Comparison of ENCODE assay signal across 8 mouse cellular contexts in genomic region chr11:60536859-60537467, GRCm38 (mm10). TPM values are rescaled to one million over a fixed set of nuclear protein-coding genes. Genes with fewer than 3 reads are reported as not detected.
DNase-seq lines count a peak whose midpoint lies in the region; ATAC-seq and TF ChIP-seq lines count a peak whose summit lies in the region.

No protein-coding gene starts in this region.

- no peaks in the 10 kb centered on the region for H3K27me3 ChIP-seq in E14TG2a.4 (ENCODE audit: insufficient read depth, low read length)
- no peaks in the 10 kb centered on the region for H3K27me3 ChIP-seq in forebrain, embryonic 13.5 days
- no peaks in the 10 kb centered on the region for H3K27me3 ChIP-seq in liver, embryonic 16.5 days (ENCODE audit: control insufficient read depth, insufficient read depth, low read depth, low read length)
- H3K27me3 ChIP-seq in neural tube, embryonic 14.5 days (ENCODE audit: control insufficient read depth, insufficient read depth, low read length), result no peaks in the 10 kb centered on the region
- H3K27me3 ChIP-seq in testis, adult 2 months (ENCODE audit: control insufficient read depth, insufficient read depth, low read length), result no peaks in the 10 kb centered on the region

- H3K4me2 ChIP-seq in forebrain, embryonic 13.5 days, result peak overlapping the region; percentile 100
- peak overlapping the region; percentile 96 for H3K4me2 ChIP-seq in liver, embryonic 16.5 days (ENCODE audit: low read depth, low read length)
- H3K4me2 ChIP-seq in neural tube, embryonic 14.5 days (ENCODE audit: low read depth, low read length), result peak overlapping the region; percentile 99

- TF ChIP-seq CTCF in E14TG2a.4 (conservative IDR thresholded peaks at IDR 0.05; ENCODE audit: low read length), result no peak
- no peak for TF ChIP-seq CTCF in testis, adult 2 months (IDR thresholded peaks at IDR 0.05; ENCODE audit: control insufficient read depth, insufficient read depth, insufficient replicate concordance, low read depth, low read length)

- WGBS in forebrain, embryonic 13.5 days, result under 1% methylated on average over 37 of the region's 37 CpGs
- under 1% methylated on average over 37 of the region's 37 CpGs for WGBS in liver, embryonic 16.5 days (ENCODE audit: insufficient replicate concordance)
- WGBS in neural tube, embryonic 14.5 days, result 0% methylated on average over 37 of the region's 37 CpGs

- H3K4me1 ChIP-seq in E14TG2a.4 (replicated peaks; ENCODE audit: low read depth, low read length), result peaks cover 44% of the 10 kb centered on the region
- peaks cover 39% of the 10 kb centered on the region for H3K4me1 ChIP-seq in forebrain, embryonic 13.5 days
- H3K4me1 ChIP-seq in liver, embryonic 16.5 days (ENCODE audit: control insufficient read depth, low read depth, low read length), result peaks cover 21% of the 10 kb centered on the region
- peaks cover 37% of the 10 kb centered on the region for H3K4me1 ChIP-seq in neural tube, embryonic 14.5 days (ENCODE audit: control insufficient read depth, insufficient read depth, low read length)
- H3K4me1 ChIP-seq in testis, adult 2 months (ENCODE audit: control insufficient read depth, insufficient read depth, low read length), result peaks cover 22% of the 10 kb centered on the region

- DNase-seq in heart, postnatal 10 days, result peak; percentile 95 to 96
- peak; percentile 96 to 97 for DNase-seq in kidney, postnatal 4 days

- H3K4me3 ChIP-seq in E14TG2a.4 (replicated peaks; ENCODE audit: low read length), result peak overlapping the region; percentile 96
- peak overlapping the region; percentile 93 for H3K4me3 ChIP-seq in forebrain, embryonic 13.5 days
- H3K4me3 ChIP-seq in liver, embryonic 16.5 days (ENCODE audit: low read depth, low read length), result peak overlapping the region; percentile 96
- peak overlapping the region; percentile 97 for H3K4me3 ChIP-seq in neural tube, embryonic 14.5 days (ENCODE audit: low read depth, low read length)
- peak overlapping the region; percentile 90 for H3K4me3 ChIP-seq in testis, adult 2 months (ENCODE audit: control insufficient read depth, low read depth, low read length)

- peak overlapping the region; percentile 98 for H3K27ac ChIP-seq in forebrain, embryonic 13.5 days
- peak overlapping the region; percentile 99 for H3K27ac ChIP-seq in liver, embryonic 16.5 days (ENCODE audit: low read length)
- H3K27ac ChIP-seq in neural tube, embryonic 14.5 days (ENCODE audit: low read depth, low read length), result peak overlapping the region; percentile 96
- H3K27ac ChIP-seq in testis, adult 2 months (ENCODE audit: control insufficient read depth, insufficient read depth, low read depth, low read length), result peak overlapping the region; percentile 93

- H3K36me3 ChIP-seq in E14TG2a.4 (ENCODE audit: insufficient read depth, low read length), result peaks cover 31% of the 10 kb centered on the region
- H3K36me3 ChIP-seq in forebrain, embryonic 13.5 days (ENCODE audit: poor library complexity, severe bottlenecking), result peaks cover 3% of the 10 kb centered on the region
- H3K36me3 ChIP-seq in liver, embryonic 16.5 days (ENCODE audit: control insufficient read depth, insufficient read depth), result peaks cover 2% of the 10 kb centered on the region; the same call in 1 of the 2 replicates
- H3K36me3 ChIP-seq in neural tube, embryonic 14.5 days (ENCODE audit: control insufficient read depth, insufficient read depth, low read length), result 0 out of 2 replicates have a peak, but pooled peaks cover 1% of the 10 kb centered on the region
- H3K36me3 ChIP-seq in testis, adult 2 months (ENCODE audit: control insufficient read depth, insufficient read depth, low read length), result no peaks in the 10 kb centered on the region; the same call in 1 of the 2 replicates

- H3K9ac ChIP-seq in forebrain, embryonic 13.5 days, result peak overlapping the region; percentile 88
- H3K9ac ChIP-seq in liver, embryonic 16.5 days (ENCODE audit: low read depth, low read length), result peak overlapping the region; percentile 95
- peak overlapping the region; percentile 80 for H3K9ac ChIP-seq in neural tube, embryonic 14.5 days (replicated peaks; ENCODE audit: low read depth, low read length)

- intact Hi-C loops in heart, postnatal 10 days (cut with DNase I), result no loop called here

- peak; percentile 62 for TF ChIP-seq POLR2A in testis, adult 2 months (IDR thresholded peaks at IDR 0.05; ENCODE audit: control insufficient read depth, low read depth, low read length)

- ATAC-seq in cerebellum, adult (ENCODE audit: insufficient number of reproducible peaks, low FRiP score, low TSS enrichment), result peak; percentile 67
- peak; percentile 84 for ATAC-seq in forebrain, embryonic 13.5 days
- ATAC-seq in liver, embryonic 16.5 days (ENCODE audit: low read depth), result peak; percentile 66
- ATAC-seq in neural tube, embryonic 14.5 days (ENCODE audit: low read depth), result peak; percentile 82

- no peaks in the 10 kb centered on the region for H3K9me3 ChIP-seq in E14TG2a.4 (ENCODE audit: low read length)
- no peaks in the 10 kb centered on the region for H3K9me3 ChIP-seq in forebrain, embryonic 13.5 days (replicated peaks)
- no peaks in the 10 kb centered on the region for H3K9me3 ChIP-seq in liver, embryonic 16.5 days (replicated peaks; ENCODE audit: control insufficient read depth, low read length)
- no peaks in the 10 kb centered on the region for H3K9me3 ChIP-seq in neural tube, embryonic 14.5 days (ENCODE audit: control insufficient read depth, low read length)

RNA-seq across cellular contexts. Expression of gene Alkbh5, which starts 0.8 kb away (rescaled TPM):
- polyA plus RNA-seq in forebrain, embryonic 13.5 days (2015; fragmentation: Nextera tagmentation; extraction: Ambion mirVana), result 30.2 and 31.5 TPM in 2 replicates
- 10 to 100 TPM; 71.1 to 73.0 TPM for total RNA-seq in heart, postnatal 10 days (2021)
- polyA plus RNA-seq in liver, embryonic 16.5 days (2015; fragmentation: Nextera tagmentation; extraction: Ambion mirVana), result 15.3 and 15.4 TPM in 2 replicates
- 17.0 and 19.9 TPM in 2 replicates for polyA plus RNA-seq in neural tube, embryonic 14.5 days (2014; fragmentation: Nextera tagmentation; extraction: Ambion mirVana)
- 13.4 and 13.8 TPM in 2 replicates for polyA plus RNA-seq in testis, adult 2 months (2012; rRNA removed)

Comparison
In these comparisons a context has a peak if more than half of its experiments do, and no peak if none do; other contexts are left out.
1. Peak in every context shown above with its lines: DNase-seq, ATAC-seq, H3K4me3 ChIP-seq and H3K27ac ChIP-seq.